Mouse (Mus musculus): Measurements from ENCODE around the gene Ddc.

DNA sequence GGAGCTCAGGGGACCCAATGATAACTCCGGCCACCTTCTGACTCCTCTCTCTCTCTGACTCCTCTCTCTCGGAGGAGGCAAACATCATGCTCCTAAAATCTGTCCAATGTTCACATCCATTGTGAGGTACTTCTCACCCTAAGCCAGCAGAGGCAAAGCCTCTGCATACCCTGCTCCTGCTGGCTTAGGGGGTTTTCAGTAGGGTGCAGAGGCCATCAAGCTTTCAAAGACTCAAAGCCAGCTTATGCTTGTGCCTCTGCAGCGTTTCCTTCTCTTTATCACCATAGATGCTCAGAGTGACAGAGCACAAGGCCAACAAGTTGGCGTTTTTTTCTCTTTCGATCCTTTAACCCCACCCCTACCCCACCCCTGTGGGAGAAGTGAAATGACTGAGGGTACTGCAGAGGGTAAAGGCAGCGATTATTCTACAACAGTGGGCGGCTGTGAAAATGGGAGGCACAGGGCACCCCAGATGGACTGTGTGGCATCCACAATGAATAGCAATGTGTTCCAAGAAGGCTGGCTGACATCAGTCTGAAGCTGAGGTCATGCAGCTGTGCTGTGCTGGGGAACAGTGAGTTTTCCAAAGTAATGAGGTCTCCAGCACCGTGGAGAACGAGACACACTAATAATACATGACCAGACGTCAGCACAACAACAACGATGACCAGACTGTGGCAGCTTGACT is 34.3 kb upstream of the Ddc start:
- TF ChIP-seq CTCF (IDR thresholded peaks at IDR 0.05; ENCODE audit: control insufficient read depth, insufficient read depth, insufficient replicate concordance, low read depth, low read length) (no peak), POLR2A (IDR thresholded peaks at IDR 0.05; ENCODE audit: control insufficient read depth, low read depth, low read length) (no peak)
